Mouse (Mus musculus) heart, embryonic 13.5 days (tissue): ENCODE results near the gene Ccdc151. TPM values are rescaled to one million over a fixed set of nuclear protein-coding genes. Genes with fewer than 3 reads are reported as not detected.

Source experiments
- ATAC-seq: fragments of 200-750 bp; cut with Nextera tagmentation; 2 replicates; pipeline ENCODE4 v1.8.0; 2017; ENCODE audit warnings: moderate TSS enrichment; ENCODE audit not compliant: insufficient number of reproducible peaks, low FRiP score, low TSS enrichment; ENCODE audit errors: extremely low read depth
- H3K27ac ChIP-seq: fragments of 300-500 bp; sonication (generic); replicated peaks from 2 replicates; pipeline ENCODE4 v1.5.1; 2015; ENCODE audit warnings: moderate library complexity, mild to moderate bottlenecking, inconsistent platforms
- H3K27me3 ChIP-seq: fragments of 300-500 bp; sonication (generic); replicated peaks from 2 replicates; pipeline ENCODE4 v1.6.1; 2015; ENCODE audit warnings: mild to moderate bottlenecking, inconsistent platforms
- H3K36me3 ChIP-seq: fragments of 300-500 bp; sonication (generic); 2 replicates; pipeline ENCODE4 v1.6.1; 2015; ENCODE audit warnings: mild to moderate bottlenecking, inconsistent platforms
- H3K4me1 ChIP-seq: fragments of 300-500 bp; sonication (generic); 2 replicates; pipeline ENCODE4 v1.6.1; 2015; ENCODE audit warnings: inconsistent platforms
- H3K4me2 ChIP-seq: fragments of 300-500 bp; sonication (generic); 2 replicates; pipeline ENCODE4 v1.6.1; 2015; ENCODE audit warnings: inconsistent platforms, mild to moderate bottlenecking, moderate library complexity
- H3K4me3 ChIP-seq: fragments of 300-500 bp; sonication (generic); 2 replicates; pipeline ENCODE4 v1.5.1; 2015; ENCODE audit warnings: moderate library complexity, mild to moderate bottlenecking, inconsistent platforms
- H3K9ac ChIP-seq: fragments of 300-500 bp; sonication (generic); 2 replicates; pipeline ENCODE4 v1.6.1; 2015; ENCODE audit warnings: inconsistent platforms, mild to moderate bottlenecking, moderate library complexity
- H3K9me3 ChIP-seq: fragments of 300-500 bp; sonication (generic); 2 replicates; pipeline ENCODE4 v1.6.1; 2016; ENCODE audit warnings: inconsistent platforms
- WGBS: fragments of 180-500 bp; shearing (Covaris S2); methylation state at CpG from one replicate; pipeline ENCODE4 v1.1.7; 2015; ENCODE audit warnings: mixed read lengths; 5-methylcytosine and 5-hydroxymethylcytosine counted together
- polyA plus RNA-seq: library from polyadenylated mRNA; unstranded; fragments of >200 nt; fragmentation: Nextera tagmentation; extraction: Ambion mirVana; gene quantifications from 2 replicates; pipeline ENCODE4 v1.2.1, GENCODE M21; 2015

Ccdc151 gene
- polyA plus RNA-seq, 1 experiment from 2014 or later, result 0.36 TPM

GRCm38 (mm10) chr9:22030386-22030785 is 28.0 kb upstream of the Ccdc151 start:
- ATAC-seq, result no peak
- no peak overlapping the region for H3K9ac ChIP-seq
- no peak overlapping the region for H3K4me3 ChIP-seq
- no peaks in the 10 kb centered on the region for H3K4me1 ChIP-seq
- H3K4me2 ChIP-seq, result no peak overlapping the region
- no peak overlapping the region for H3K27ac ChIP-seq
- peaks cover 11% of the 10 kb centered on the region; the same call in 1 of the 2 replicates for H3K27me3 ChIP-seq
- H3K36me3 ChIP-seq, result no peaks in the 10 kb centered on the region
- no peaks in the 10 kb centered on the region for H3K9me3 ChIP-seq
- 84% methylated on average over 9 of the region's 9 CpGs for WGBS

- Histone ChIP-seq H3K4me3 (no peak overlapping the region), H3K27me3 (peaks cover 11% of the 10 kb centered on the region; the same call in 1 of the 2 replicates), H3K9ac (no peak overlapping the region), H3K9me3 (no peaks in the 10 kb centered on the region), H3K4me1 (no peaks in the 10 kb centered on the region), H3K27ac (no peak overlapping the region), H3K4me2 (no peak overlapping the region), H3K36me3 (no peaks in the 10 kb centered on the region)
- 50% methylated on average over 7 of the region's 7 CpGs for WGBS
- ATAC-seq, result no peak
Measured at GRCm38 (mm10) chr9:22028467-22028866, 26.0 kb upstream of the Ccdc151 start.

GRCm38 (mm10) chr9:22024592-22024991 is 22.2 kb upstream of the Ccdc151 start:
- Histone ChIP-seq H3K4me2 (no peak overlapping the region), H3K9ac (no peak overlapping the region), H3K27me3 (peaks cover 9% of the 10 kb centered on the region; the same call in 1 of the 2 replicates), H3K9me3 (no peaks in the 10 kb centered on the region), H3K27ac (no peak overlapping the region), H3K36me3 (no peaks in the 10 kb centered on the region), H3K4me1 (no peaks in the 10 kb centered on the region), H3K4me3 (no peak overlapping the region)
- WGBS, result 44% methylated on average over 8 of the region's 8 CpGs
- ATAC-seq, result no peak

GRCm38 (mm10) chr9:22017208-22017825 is 14.9 kb upstream of the Ccdc151 start:
- Histone ChIP-seq H3K36me3 (peaks cover 26% of the 10 kb centered on the region), H3K27ac (no peak overlapping the region), H3K4me1 (no peaks in the 10 kb centered on the region), H3K9me3 (no peaks in the 10 kb centered on the region), H3K4me3 (no peak overlapping the region), H3K27me3 (no peaks in the 10 kb centered on the region), H3K4me2 (no peak overlapping the region), H3K9ac (no peak overlapping the region)
- ATAC-seq, result no peak
- whole genome bisulfite sequencing, result 72% methylated on average over 7 of the region's 7 CpGs

GRCm38 (mm10) chr9:22016245-22016644 is 13.8 kb upstream of the Ccdc151 start:
- no peak for ATAC-seq

GRCm38 (mm10) chr9:22012731-22013130 is 10.3 kb upstream of the Ccdc151 start:
- Histone ChIP-seq H3K36me3 (peaks cover 71% of the 10 kb centered on the region), H3K9me3 (no peaks in the 10 kb centered on the region), H3K4me2 (no peak overlapping the region), H3K27ac (no peak overlapping the region), H3K9ac (no peak overlapping the region), H3K27me3 (no peaks in the 10 kb centered on the region), H3K4me3 (no peak overlapping the region), H3K4me1 (no peaks in the 10 kb centered on the region)
- 93% methylated on average over 13 of the region's 13 CpGs for WGBS
- no peak for ATAC-seq

More at GRCm38 (mm10) chr9:22016245-22016644, 13.8 kb upstream of the Ccdc151 start:
- Histone ChIP-seq H3K4me1 (no peaks in the 10 kb centered on the region), H3K9me3 (no peaks in the 10 kb centered on the region), H3K27me3 (no peaks in the 10 kb centered on the region), H3K27ac (no peak overlapping the region), H3K4me2 (no peak overlapping the region), H3K36me3 (peaks cover 36% of the 10 kb centered on the region), H3K4me3 (no peak overlapping the region), H3K9ac (no peak overlapping the region)
- 73% methylated on average over 10 of the region's 10 CpGs for WGBS

GRCm38 (mm10) chr9:22011055-22011454 is 8.6 kb upstream of the Ccdc151 start:
- no peak overlapping the region for H3K9ac ChIP-seq
- H3K4me1 ChIP-seq, result no peaks in the 10 kb centered on the region
- H3K27me3 ChIP-seq, result no peaks in the 10 kb centered on the region
- H3K4me3 ChIP-seq, result no peak overlapping the region
- ATAC-seq, result no peak
- peaks cover 88% of the 10 kb centered on the region for H3K36me3 ChIP-seq
- no peak overlapping the region for H3K27ac ChIP-seq
- H3K4me2 ChIP-seq, result no peak overlapping the region
- H3K9me3 ChIP-seq, result no peaks in the 10 kb centered on the region
- WGBS, result 85% methylated on average over 5 of the region's 5 CpGs

- Histone ChIP-seq H3K27me3 (peaks cover 7% of the 10 kb centered on the region; the same call in 1 of the 2 replicates), H3K9ac (no peak overlapping the region), H3K27ac (no peak overlapping the region), H3K4me1 (peaks cover 22% of the 10 kb centered on the region), H3K36me3 (peaks cover 57% of the 10 kb centered on the region), H3K4me2 (no peak overlapping the region), H3K4me3 (no peak overlapping the region), H3K9me3 (no peaks in the 10 kb centered on the region)
- no peak for ATAC-seq
- WGBS, result 91% methylated on average over 12 of the region's 12 CpGs
Measured at GRCm38 (mm10) chr9:22004546-22004945, 2.1 kb upstream of the Ccdc151 start.

GRCm38 (mm10) chr9:22003163-22003554 is 725 bp upstream of the Ccdc151 start:
- no peak for ATAC-seq
- Histone ChIP-seq H3K4me1 (peaks cover 22% of the 10 kb centered on the region), H3K36me3 (peaks cover 43% of the 10 kb centered on the region), H3K9ac (peak overlapping the region; percentile 85), H3K4me2 (peak overlapping the region; percentile 93), H3K4me3 (peak overlapping the region; percentile 75), H3K9me3 (no peaks in the 10 kb centered on the region), H3K27ac (peak overlapping the region; percentile 68), H3K27me3 (peaks cover 16% of the 10 kb centered on the region; the same call in 1 of the 2 replicates)
- under 1% methylated on average over 18 of the region's 18 CpGs for WGBS

- ATAC-seq, result no peak
- Histone ChIP-seq H3K9me3 (no peaks in the 10 kb centered on the region), H3K27ac (no peak overlapping the region), H3K4me1 (peaks cover 22% of the 10 kb centered on the region), H3K4me2 (no peak overlapping the region), H3K36me3 (peaks cover 28% of the 10 kb centered on the region), H3K27me3 (peaks cover 24% of the 10 kb centered on the region), H3K4me3 (no peak overlapping the region), H3K9ac (no peak overlapping the region)
- WGBS, result 82% methylated on average over 4 of the region's 4 CpGs
Measured at GRCm38 (mm10) chr9:22001633-22002032, 801 bp downstream of the Ccdc151 start.

- ATAC-seq, result no peak
- Histone ChIP-seq H3K36me3 (peaks cover 15% of the 10 kb centered on the region), H3K27ac (no peak overlapping the region), H3K4me1 (peaks cover 22% of the 10 kb centered on the region), H3K9ac (no peak overlapping the region), H3K4me3 (no peak overlapping the region), H3K9me3 (no peaks in the 10 kb centered on the region), H3K4me2 (no peak overlapping the region), H3K27me3 (peaks cover 26% of the 10 kb centered on the region)
- WGBS, result 85% methylated on average over 6 of the region's 6 CpGs
Measured at GRCm38 (mm10) chr9:22000296-22000695, 2.1 kb downstream of the Ccdc151 start.

- Histone ChIP-seq H3K27ac (no peak overlapping the region), H3K27me3 (peaks cover 62% of the 10 kb centered on the region), H3K4me2 (no peak overlapping the region), H3K36me3 (no peaks in the 10 kb centered on the region), H3K9me3 (no peaks in the 10 kb centered on the region), H3K4me3 (no peak overlapping the region), H3K4me1 (no peaks in the 10 kb centered on the region), H3K9ac (no peak overlapping the region)
- ATAC-seq, result no peak
- WGBS, result 76% methylated on average over 3 of the region's 3 CpGs
Measured at GRCm38 (mm10) chr9:21996178-21996867, 6.1 kb downstream of the Ccdc151 start.
